Mouse (Mus musculus) heart, postnatal 0 days (tissue): ENCODE data around the gene AI597479. TPM values are rescaled to one million over a fixed set of nuclear protein-coding genes. Genes with fewer than 3 reads are reported as not detected.

Experiments used
- ATAC-seq: fragments of 200-750 bp; cut with Nextera tagmentation; 2 replicates; pipeline ENCODE4 v1.8.0; 2017; ENCODE audit warnings: low read depth, moderate number of reproducible peaks, moderate library complexity; ENCODE audit not compliant: insufficient read depth
- DNase-seq: peaks from one replicate; pipeline ENCODE4 v3.0.0-alpha.2; 2016; ENCODE audit warnings: low spot score
- H3K27ac ChIP-seq: fragments of 300-500 bp; sonication (generic); 2 replicates; pipeline ENCODE4 v1.5.1; 2014; ENCODE audit warnings: low read depth, mild to moderate bottlenecking
- H3K27me3 ChIP-seq: fragments of 300-500 bp; sonication (generic); 2 replicates; pipeline ENCODE4 v1.6.1; 2014; ENCODE audit warnings: low read length, mixed read lengths; ENCODE audit not compliant: control insufficient read depth, insufficient read depth
- H3K36me3 ChIP-seq: fragments of 300-500 bp; sonication (generic); replicated peaks from 2 replicates; pipeline ENCODE4 v1.6.1; 2014; ENCODE audit warnings: low read length, mixed read lengths; ENCODE audit not compliant: control insufficient read depth, insufficient read depth
- H3K4me1 ChIP-seq: fragments of 300-500 bp; sonication (generic); 2 replicates; pipeline ENCODE4 v1.6.1; 2014; ENCODE audit warnings: antibody characterized with exemption; ENCODE audit not compliant: control insufficient read depth, insufficient read depth
- H3K4me2 ChIP-seq: fragments of 300-500 bp; sonication (generic); 2 replicates; pipeline ENCODE4 v1.6.1; 2014; ENCODE audit warnings: low read depth, mild to moderate bottlenecking, low read length, moderate library complexity
- H3K4me3 ChIP-seq: fragments of 300-500 bp; sonication (generic); 2 replicates; pipeline ENCODE4 v1.5.1; 2014; ENCODE audit warnings: low read depth, low read length
- H3K9ac ChIP-seq: fragments of 300-500 bp; sonication (generic); replicated peaks from 2 replicates; pipeline ENCODE4 v1.6.1; 2014; ENCODE audit warnings: low read depth, low read length, mixed read lengths
- H3K9me3 ChIP-seq: fragments of 300-500 bp; sonication (generic); replicated peaks from 2 replicates; pipeline ENCODE4 v1.6.1; 2016; ENCODE audit warnings: low read length; ENCODE audit not compliant: control insufficient read depth
- CTCF ChIP-seq: IDR thresholded peaks from 2 replicates; pipeline ENCODE4 v1.5.1; 2016; ENCODE audit warnings: antibody characterized with exemption, control low read depth, low read depth
- EP300 ChIP-seq: IDR thresholded peaks from 2 replicates; pipeline ENCODE4 v1.6.1; 2016; ENCODE audit warnings: antibody characterized with exemption, low read depth
- WGBS: fragments of 180-500 bp; shearing (Covaris S2); extraction: QIAGEN DNeasy Blood & Tissue Kit; methylation state at CpG from one replicate; pipeline ENCODE4 v1.1.7; 2014; 5-methylcytosine and 5-hydroxymethylcytosine counted together
- polyA plus RNA-seq: library from polyadenylated mRNA; unstranded; fragments of >200 nt; fragmentation: Nextera tagmentation; extraction: Ambion mirVana; gene quantifications from 2 replicates; pipeline ENCODE4 v1.2.1, GENCODE M21; 2015
- total RNA-seq: library from RNA; depleted of rRNA; stranded (reverse); fragments of >200 nt; gene quantifications from 2 replicates; pipeline ENCODE4 v1.2.3, GENCODE M21; 2014; ENCODE audit warnings: low replicate concordance

The AI597479 gene
- total and polyA plus RNA-seq, 2 experiments from 2014 or later: 15.4 to 18.5 TPM

GRCm38 (mm10) chr1:43110556-43110955, 12.0 kb downstream of the AI597479 start:
- Histone ChIP-seq H3K4me2 (no peak overlapping the region), H3K9ac (no peak overlapping the region), H3K4me1 (0 out of 2 replicates have a peak, but pooled peaks cover 5% of the 10 kb centered on the region), H3K9me3 (no peaks in the 10 kb centered on the region), H3K4me3 (no peak overlapping the region), H3K36me3 (peaks cover 42% of the 10 kb centered on the region), H3K27me3 (no peaks in the 10 kb centered on the region), H3K27ac (no peak overlapping the region)
- WGBS: 47% methylated on average over 4 of the region's 4 CpGs
- TF ChIP-seq CTCF (peak; percentile 74), EP300 (no peak)
- ATAC-seq: no peak
- no peak for DNase-seq

GRCm38 (mm10) chr1:43112882-43113281, 14.4 kb downstream of the AI597479 start:
- Histone ChIP-seq H3K9ac (no peak overlapping the region), H3K4me1 (0 out of 2 replicates have a peak, but pooled peaks cover 5% of the 10 kb centered on the region), H3K9me3 (no peaks in the 10 kb centered on the region), H3K4me2 (no peak overlapping the region), H3K36me3 (peaks cover 42% of the 10 kb centered on the region), H3K27ac (no peak overlapping the region), H3K27me3 (no peaks in the 10 kb centered on the region), H3K4me3 (no peak overlapping the region)
- 62% methylated on average over 2 of the region's 2 CpGs for WGBS
- DNase-seq (peak; percentile 74), ATAC-seq (no peak)
- peak; percentile 72 for TF ChIP-seq CTCF
- TF ChIP-seq EP300: no peak

- DNase-seq (no peak), ATAC-seq (peak; percentile 68)
- 0 out of 2 replicates have a peak, but pooled peaks cover 5% of the 10 kb centered on the region for H3K4me1 ChIP-seq
- 59% methylated on average over 8 of the region's 8 CpGs for WGBS
- peak overlapping the region; percentile 43 for H3K27ac ChIP-seq
- H3K36me3 ChIP-seq: peaks cover 40% of the 10 kb centered on the region
- H3K4me3 ChIP-seq: no peak overlapping the region
- H3K9me3 ChIP-seq: no peaks in the 10 kb centered on the region
- no peak for TF ChIP-seq EP300
- TF ChIP-seq CTCF: no peak
- no peaks in the 10 kb centered on the region for H3K27me3 ChIP-seq
- H3K4me2 ChIP-seq: no peak overlapping the region
- H3K9ac ChIP-seq: no peak overlapping the region
Measured at GRCm38 (mm10) chr1:43117435-43117834, 18.9 kb downstream of the AI597479 start.

- H3K9ac ChIP-seq: no peak overlapping the region
- peak overlapping the region; percentile 41 for H3K27ac ChIP-seq
- TF ChIP-seq CTCF (no peak), EP300 (no peak)
- H3K36me3 ChIP-seq: peaks cover 56% of the 10 kb centered on the region
- no peak overlapping the region for H3K4me2 ChIP-seq
- DNase-seq (no peak), ATAC-seq (no peak)
- peaks cover 7% of the 10 kb centered on the region for H3K4me1 ChIP-seq
- no peaks in the 10 kb centered on the region for H3K9me3 ChIP-seq
- no peaks in the 10 kb centered on the region for H3K27me3 ChIP-seq
- no peak overlapping the region for H3K4me3 ChIP-seq
- WGBS: 89% methylated on average over 5 of the region's 5 CpGs
Measured at GRCm38 (mm10) chr1:43120950-43121349, 22.4 kb downstream of the AI597479 start.

GRCm38 (mm10) chr1:43122616-43123015, 24.1 kb downstream of the AI597479 start:
- DNase-seq: no peak
- H3K9ac ChIP-seq: no peak overlapping the region
- no peaks in the 10 kb centered on the region for H3K9me3 ChIP-seq
- H3K36me3 ChIP-seq: peaks cover 62% of the 10 kb centered on the region
- no peak for ATAC-seq
- 95% methylated on average over 2 of the region's 2 CpGs for WGBS
- TF ChIP-seq EP300 (no peak), CTCF (no peak)
- no peak overlapping the region for H3K27ac ChIP-seq
- H3K27me3 ChIP-seq: no peaks in the 10 kb centered on the region
- no peak overlapping the region for H3K4me2 ChIP-seq
- H3K4me1 ChIP-seq: peaks cover 7% of the 10 kb centered on the region
- H3K4me3 ChIP-seq: no peak overlapping the region

GRCm38 (mm10) chr1:43124726-43125125, 26.2 kb downstream of the AI597479 start:
- DNase-seq (no peak), ATAC-seq (peak; percentile 36)
- peak overlapping the region; percentile 58 for H3K27ac ChIP-seq
- no peaks in the 10 kb centered on the region for H3K27me3 ChIP-seq
- peaks cover 74% of the 10 kb centered on the region for H3K36me3 ChIP-seq
- no peak overlapping the region for H3K4me3 ChIP-seq
- H3K4me2 ChIP-seq: no peak overlapping the region
- H3K9me3 ChIP-seq: no peaks in the 10 kb centered on the region
- 38% methylated on average over 4 of the region's 4 CpGs for WGBS
- TF ChIP-seq EP300: 0 out of 2 replicates have a peak, but pooled peaks have one; percentile 16
- no peak for TF ChIP-seq CTCF
- no peak overlapping the region for H3K9ac ChIP-seq
- H3K4me1 ChIP-seq: peaks cover 15% of the 10 kb centered on the region
